Mouse (Mus musculus): ENCODE measurements at regions not wholly inside any gene's neighbourhood (a gene's known extent, or its start where the extent isn't known, plus 50 kb on each side); places are given as distances from the start of the nearest gene placed in this dataset.

DNA sequence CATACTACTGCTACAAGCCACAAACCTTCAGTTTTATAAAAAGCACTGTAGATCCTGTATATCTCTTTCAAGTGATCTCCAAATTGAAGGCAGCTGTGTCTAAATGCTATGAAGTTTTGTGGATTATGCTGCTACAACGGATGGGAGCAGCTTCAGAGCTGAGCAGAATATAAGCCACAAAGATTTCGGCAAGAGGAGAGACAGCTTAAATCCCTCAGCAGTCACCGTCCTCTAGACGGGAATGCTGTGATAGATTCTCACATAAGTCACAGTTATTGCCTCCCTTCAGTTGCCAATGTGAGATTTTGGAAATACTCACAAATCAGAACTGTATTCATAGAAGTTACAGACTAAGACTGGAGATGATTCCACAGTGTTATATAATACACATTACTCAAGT, 76.3 kb upstream of the Ccdc85a start:
- no peak for DNase-seq (ENCODE audit: extremely low spot score, low read depth, low spot score)

DNA sequence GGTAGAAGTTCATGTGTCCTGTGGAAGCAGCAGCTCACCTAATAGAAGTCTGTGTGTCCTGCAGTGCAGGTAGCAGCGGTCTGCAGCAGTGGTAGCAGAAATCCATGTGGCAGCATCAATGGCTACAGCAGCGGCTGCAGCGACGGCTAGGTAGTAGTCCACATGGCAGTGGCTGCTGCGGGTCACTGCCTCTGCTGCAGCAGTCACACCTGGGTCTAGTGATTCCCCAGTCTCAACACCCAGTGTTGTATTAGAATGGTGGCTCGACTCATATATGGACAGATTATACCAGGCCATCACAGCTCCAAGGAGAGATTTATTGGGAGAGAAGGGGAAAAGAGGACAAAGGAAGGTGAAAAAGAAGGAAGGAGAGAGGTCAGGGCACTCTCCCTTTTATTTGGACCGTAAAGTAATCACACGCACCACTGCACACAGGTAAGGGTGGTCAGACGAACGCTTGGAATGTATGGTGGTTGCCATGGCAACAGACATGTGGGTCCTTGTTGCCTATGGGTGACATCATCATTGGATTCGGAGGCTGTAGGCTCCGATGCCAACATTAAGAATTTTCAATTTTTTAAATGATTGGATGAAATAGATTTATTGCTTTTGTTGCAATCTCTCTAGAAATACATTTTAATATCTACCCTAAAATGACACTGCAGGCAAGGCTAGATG, 71.2 kb upstream of the Ccdc85a start:
- no peak for DNase-seq (ENCODE audit: extremely low spot score, low read depth, low spot score)

DNA sequence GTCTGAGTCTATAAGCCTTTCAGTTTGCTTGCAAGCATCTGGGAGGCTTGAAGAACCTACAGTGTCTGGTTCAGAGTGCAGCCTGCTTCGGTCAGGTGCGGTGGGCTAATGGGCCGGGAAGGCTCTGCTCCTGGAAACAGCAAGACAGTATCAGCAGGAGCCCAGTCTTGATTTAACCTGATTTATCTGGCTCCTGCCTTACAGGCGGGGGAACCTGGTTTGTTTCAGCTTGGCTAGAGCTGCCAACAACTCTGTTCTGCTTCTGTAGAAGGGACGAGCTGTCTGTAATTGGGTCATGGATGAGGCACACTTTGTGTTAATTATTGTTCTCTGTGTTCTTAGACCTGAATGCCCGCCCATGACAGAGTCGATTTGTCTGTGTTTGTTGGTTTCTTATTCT, 65.3 kb upstream of the Ccdc85a start:
- no peak for DNase-seq (ENCODE audit: extremely low spot score, low read depth, low spot score)

DNA sequence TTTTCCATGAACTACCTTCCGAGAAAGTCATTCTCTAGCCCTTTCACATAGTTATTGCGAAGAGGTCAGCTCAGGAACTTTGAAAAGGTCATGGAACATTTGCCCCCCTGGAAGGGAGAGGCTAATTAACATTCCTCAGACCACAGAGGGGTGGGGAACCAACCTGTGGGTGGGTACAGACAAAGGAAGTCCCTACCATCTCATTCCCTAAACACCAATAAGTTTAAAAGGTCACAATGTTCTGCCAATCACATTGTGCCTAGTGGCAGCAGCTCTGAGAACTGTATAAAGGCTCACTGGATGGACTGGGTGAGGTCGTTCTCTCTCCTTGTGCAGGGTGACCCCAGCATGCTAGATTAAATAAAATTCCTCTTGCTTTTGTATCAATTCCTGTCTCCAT, 64.8 kb upstream of the Ccdc85a start:
- DNase-seq (ENCODE audit: extremely low spot score, low read depth, low spot score) = no peak

DNA sequence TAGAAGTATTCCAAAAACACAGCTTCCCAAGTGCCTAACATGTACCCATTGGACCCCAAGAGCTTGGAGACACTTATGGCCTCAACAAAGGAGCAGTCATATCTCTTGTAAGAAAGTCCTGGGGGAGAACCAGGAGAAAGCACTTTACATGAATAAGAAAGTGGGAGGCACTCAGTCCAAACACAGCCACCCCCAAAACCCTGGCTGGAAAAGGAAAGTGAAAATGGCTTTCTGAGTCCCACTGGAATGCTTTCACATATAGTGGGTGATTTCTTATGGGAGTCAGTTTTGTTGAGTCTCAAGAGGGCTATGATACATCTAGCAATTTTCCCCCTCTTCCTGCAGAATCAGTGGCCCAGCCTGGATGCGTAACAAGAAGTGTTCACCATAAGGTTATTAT, 55.0 kb upstream of the Ccdc85a start:
- no peak for DNase-seq (ENCODE audit: extremely low spot score, low read depth, low spot score)

DNA sequence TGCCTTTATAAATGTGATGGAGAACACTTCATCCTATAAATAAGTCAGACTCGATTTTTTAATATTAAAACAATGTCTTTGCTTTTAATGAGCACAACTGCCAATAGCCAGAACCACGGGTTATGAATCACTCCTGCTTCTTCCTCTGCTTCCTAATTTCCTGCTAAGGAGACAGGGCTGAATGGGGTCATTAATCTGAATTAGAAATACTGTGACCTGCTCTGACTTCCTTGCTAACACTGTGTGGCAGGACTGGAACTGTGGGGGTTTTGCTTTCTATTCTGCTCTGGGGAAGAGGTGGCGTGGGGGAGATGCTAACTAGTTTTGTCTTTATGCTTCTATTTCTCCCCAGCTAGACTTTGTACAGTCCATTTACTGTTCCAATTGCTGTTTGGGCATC, 52.6 kb upstream of the Ccdc85a start:
- DNase-seq (ENCODE audit: extremely low spot score, low read depth, low spot score) = no peak

Data from hindlimb bud, embryonic 11.5 days (tissue).